Mouse (Mus musculus) CD4-positive helper T cell, adult 2 months (primary cell): ENCODE data around the gene Prm3.

ENCODE experiments used
- DNase-seq: peaks from one replicate; pipeline ENCODE4 v3.0.0-alpha.2; 2012; ENCODE audit warnings: low read depth, missing footprints, low spot score

The Prm3 gene

GRCm38 (mm10) chr16:10790702-10791101 is at the start of gene Prm3:
Prm3 (minus strand) TSS chr16:10790914.
- DNase-seq, result no peak

- DNase-seq, result peak; percentile 56
Observed at GRCm38 (mm10) chr16:10840018-10840417, 49.3 kb upstream of the Prm3 start.

GRCm38 (mm10) chr16:10838487-10839245 is 48.0 kb upstream of the Prm3 start:
- no peak for DNase-seq

- DNase-seq, result peak; percentile 30
Observed at GRCm38 (mm10) chr16:10837903-10838302, 47.2 kb upstream of the Prm3 start.

GRCm38 (mm10) chr16:10837250-10837649 is 46.5 kb upstream of the Prm3 start:
- no peak for DNase-seq

- DNase-seq, result no peak
Observed at GRCm38 (mm10) chr16:10836388-10836787, 45.7 kb upstream of the Prm3 start.

- DNase-seq, result peak; percentile 92
Observed at GRCm38 (mm10) chr16:10834911-10835587, 44.3 kb upstream of the Prm3 start, which contains the start of gene Rmi2. Rmi2 (plus strand) TSS chr16:10835059.

GRCm38 (mm10) chr16:10834542-10834910 is 43.8 kb upstream of the Prm3 start:
- DNase-seq, result no peak

- DNase-seq, result no peak
Observed at GRCm38 (mm10) chr16:10828461-10828805, 37.7 kb upstream of the Prm3 start.

GRCm38 (mm10) chr16:10827766-10828460 is 37.2 kb upstream of the Prm3 start:
- DNase-seq, result no peak

GRCm38 (mm10) chr16:10827269-10827668 is 36.6 kb upstream of the Prm3 start:
- DNase-seq, result no peak

GRCm38 (mm10) chr16:10825840-10826239 is 35.1 kb upstream of the Prm3 start:
- DNase-seq, result no peak

GRCm38 (mm10) chr16:10824536-10824935 is 33.8 kb upstream of the Prm3 start:
- no peak for DNase-seq

- no peak for DNase-seq
Observed at GRCm38 (mm10) chr16:10821387-10821786, 30.7 kb upstream of the Prm3 start.

GRCm38 (mm10) chr16:10819966-10820365 is 29.3 kb upstream of the Prm3 start:
- DNase-seq, result no peak

GRCm38 (mm10) chr16:10818579-10819135 is 27.9 kb upstream of the Prm3 start:
- DNase-seq, result no peak

GRCm38 (mm10) chr16:10814864-10815263 is 24.1 kb upstream of the Prm3 start:
- peak; percentile 57 for DNase-seq

- DNase-seq, result no peak
Observed at GRCm38 (mm10) chr16:10813726-10814125, 23.0 kb upstream of the Prm3 start.

- peak; percentile 25 for DNase-seq
Observed at GRCm38 (mm10) chr16:10812865-10813371, 22.2 kb upstream of the Prm3 start, which contains the start of gene Gm11172. Gm11172 (plus strand) TSS chr16:10812915.

- no peak for DNase-seq
Observed at GRCm38 (mm10) chr16:10810376-10810775, 19.7 kb upstream of the Prm3 start.

GRCm38 (mm10) chr16:10805789-10806527 is 15.2 kb upstream of the Prm3 start, which contains the start of gene Prm1:
Prm1 (minus strand) TSS chr16:10805839.
- peak; percentile 15 for DNase-seq
